Mouse (Mus musculus) heart, embryonic 14.5 days (tissue): ENCODE results near the gene Ppm1n. TPM values are rescaled to one million over a fixed set of nuclear protein-coding genes. Genes with fewer than 3 reads are reported as not detected.
A peak's percentile ranks its signal among the peaks of the same experiment; 100 is the strongest.

ENCODE experiments used
- ATAC-seq: fragments of 200-750 bp; cut with Nextera tagmentation; 2 replicates; pipeline ENCODE4 v1.8.0; 2017; ENCODE audit warnings: low read depth, moderate TSS enrichment; ENCODE audit not compliant: insufficient number of reproducible peaks, insufficient read depth, low FRiP score
- H3K27ac ChIP-seq, 2 experiments: fragments of 200-500 bp in 1 of 2; fragments of 300-500 bp in 1 of 2; sonication (generic) in 1 of 2; replicated peaks in 1 of 2; 2 replicates each; pipeline ENCODE4 v1.5.1; 2012 to 2014; ENCODE audit warnings: low read depth in 2 of 2, low read length in 2 of 2, control low read depth in 1 of 2, mild to moderate bottlenecking in 1 of 2, mixed read lengths in 1 of 2; ENCODE audit not compliant: control insufficient read depth in 1 of 2, insufficient read depth in 1 of 2
- H3K27me3 ChIP-seq: fragments of 300-500 bp; sonication (generic); 2 replicates; pipeline ENCODE4 v1.6.1; 2014; ENCODE audit warnings: mild to moderate bottlenecking, low read length, control low read depth; ENCODE audit not compliant: control insufficient read depth, insufficient read depth
- H3K36me3 ChIP-seq: fragments of 300-500 bp; sonication (generic); 2 replicates; pipeline ENCODE4 v1.6.1; 2014; ENCODE audit warnings: mild to moderate bottlenecking, control low read depth, low read length, mixed read lengths; ENCODE audit not compliant: control insufficient read depth, insufficient read depth
- H3K4me1 ChIP-seq, 2 experiments: fragments of 200-500 bp in 1 of 2; fragments of 300-500 bp in 1 of 2; sonication (generic) in 1 of 2; 2 replicates each; pipeline ENCODE4 v1.6.1; 2012 to 2014; ENCODE audit warnings: low read length in 2 of 2, control low read depth in 1 of 2, mixed read lengths in 1 of 2; ENCODE audit not compliant: control insufficient read depth in 2 of 2, insufficient read depth in 2 of 2
- H3K4me2 ChIP-seq: fragments of 300-500 bp; sonication (generic); 2 replicates; pipeline ENCODE4 v1.6.1; 2014; ENCODE audit warnings: mild to moderate bottlenecking, low read length
- H3K4me3 ChIP-seq, 2 experiments: fragments of 200-500 bp in 1 of 2; fragments of 300-500 bp in 1 of 2; sonication (generic) in 1 of 2; 2 replicates each; pipeline ENCODE4 v1.5.1; 2012 to 2014; ENCODE audit warnings: low read length in 2 of 2, mild to moderate bottlenecking in 2 of 2, control low read depth in 1 of 2, low read depth in 1 of 2, moderate library complexity in 1 of 2; ENCODE audit not compliant: control insufficient read depth in 1 of 2, insufficient read depth in 1 of 2
- H3K9ac ChIP-seq: fragments of 300-500 bp; sonication (generic); 2 replicates; pipeline ENCODE4 v1.6.1; 2014; ENCODE audit warnings: mild to moderate bottlenecking, low read length
- H3K9me3 ChIP-seq: fragments of 300-500 bp; sonication (generic); 2 replicates; pipeline ENCODE4 v1.6.1; 2016; ENCODE audit warnings: low read length, control low read depth; ENCODE audit not compliant: control insufficient read depth
- WGBS: fragments of 180-500 bp; shearing (Covaris S2); extraction: QIAGEN DNeasy Blood & Tissue Kit; methylation state at CpG from one replicate; pipeline ENCODE4 v1.1.7; 2014; 5-methylcytosine and 5-hydroxymethylcytosine counted together
- polyA plus RNA-seq: library from polyadenylated mRNA; unstranded; fragments of >200 nt; fragmentation: Nextera tagmentation; extraction: Ambion mirVana; gene quantifications from 2 replicates; pipeline ENCODE4 v1.2.1, GENCODE M21; 2014

Ppm1n gene
- polyA plus RNA-seq, 1 experiment from 2014 or later, result 0.20 TPM

DNA sequence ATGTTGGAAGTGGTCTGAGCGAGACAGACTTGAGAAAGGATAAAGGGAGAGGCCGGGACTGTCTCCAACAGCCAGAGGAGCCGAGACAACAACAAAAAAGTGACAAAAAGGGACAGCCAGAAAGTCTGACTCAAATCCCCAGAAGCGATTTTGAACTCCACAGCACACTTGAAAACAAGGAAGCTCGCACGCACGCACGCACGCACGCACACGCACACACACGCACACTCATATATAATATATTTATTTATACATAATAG lies 23.1 kb upstream of the Ppm1n start:
- Histone ChIP-seq H3K9me3 (no peaks in the 10 kb centered on the region), H3K4me1 (peaks cover 9 to 30% of the 10 kb centered on the region in 2 experiments), H3K27me3 (peaks cover 56% of the 10 kb centered on the region), H3K36me3 (no peaks in the 10 kb centered on the region), H3K9ac (no peak overlapping the region), H3K4me2 (no peak overlapping the region), H3K27ac (no peak overlapping the region), H3K4me3 (no peak overlapping the region)
- no peak for ATAC-seq
- WGBS, result 80% methylated on average over 12 of the region's 12 CpGs

- WGBS, result 50% methylated on average over 13 of the region's 13 CpGs
- Histone ChIP-seq H3K36me3 (no peaks in the 10 kb centered on the region), H3K4me3 (no peak overlapping the region), H3K4me1 (peaks cover 6 to 26% of the 10 kb centered on the region in 2 experiments), H3K4me2 (peak overlapping the region; percentile 61; the same call in 1 of the 2 replicates), H3K9ac (0 out of 2 replicates have a peak overlapping the region, but pooled peaks have one; percentile 72), H3K9me3 (no peaks in the 10 kb centered on the region), H3K27ac (no peak overlapping the region), H3K27me3 (peaks cover 56% of the 10 kb centered on the region)
- no peak for ATAC-seq
Measured at GRCm38 (mm10) chr7:19302264-19303045, 22.6 kb upstream of the Ppm1n start.

DNA sequence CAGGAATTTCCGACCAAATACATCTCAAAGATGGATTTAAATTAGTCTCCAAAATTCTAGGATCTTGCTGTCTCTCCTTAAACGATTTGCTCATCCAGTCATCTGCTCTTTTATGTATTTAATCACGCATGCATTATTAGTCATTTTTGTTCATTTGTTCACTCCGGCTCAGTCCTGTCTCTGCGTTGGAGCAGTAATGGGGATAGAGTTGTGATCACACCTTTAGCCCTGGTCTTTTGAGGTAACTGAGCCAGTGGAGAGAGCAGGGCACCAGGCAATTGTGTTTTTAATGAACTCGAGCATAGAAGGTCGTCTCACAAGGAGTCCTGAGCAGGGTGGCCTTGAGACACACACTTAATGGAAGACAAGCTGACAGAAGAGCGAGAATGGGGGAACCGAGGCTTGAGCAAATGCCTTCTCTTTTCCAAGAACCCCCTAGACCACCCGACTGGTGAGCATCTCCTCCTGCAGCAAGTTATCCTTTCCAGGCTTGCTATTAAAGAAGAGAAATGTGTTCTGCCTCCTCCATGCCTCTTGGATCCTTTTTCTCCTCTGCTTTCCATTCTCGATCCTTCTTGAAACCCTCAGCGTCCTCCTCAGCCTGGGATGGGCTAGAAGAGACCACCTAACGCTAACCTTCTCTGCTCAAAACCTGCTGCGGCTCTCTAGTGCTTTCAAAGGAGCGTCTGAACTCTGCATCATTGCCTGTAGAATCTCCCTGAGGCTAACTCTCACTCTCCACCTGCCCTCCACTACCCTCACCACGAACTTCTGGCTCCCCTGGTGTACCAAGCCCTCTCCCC lies 21.8 kb upstream of the Ppm1n start:
- WGBS, result 10% methylated on average over 16 of the region's 16 CpGs
- H3K4me1 ChIP-seq, result peaks cover 6 to 26% of the 10 kb centered on the region in 2 experiments
- H3K4me3 ChIP-seq, result peak overlapping the region; percentile 19 to 42; a peak in 3 of 4 replicates
- no peaks in the 10 kb centered on the region for H3K9me3 ChIP-seq
- ATAC-seq, result no peak
- H3K9ac ChIP-seq, result peak overlapping the region; percentile 72
- H3K27me3 ChIP-seq, result peaks cover 52% of the 10 kb centered on the region
- H3K27ac ChIP-seq, result no peak overlapping the region
- peak overlapping the region; percentile 61 for H3K4me2 ChIP-seq
- no peaks in the 10 kb centered on the region for H3K36me3 ChIP-seq

DNA sequence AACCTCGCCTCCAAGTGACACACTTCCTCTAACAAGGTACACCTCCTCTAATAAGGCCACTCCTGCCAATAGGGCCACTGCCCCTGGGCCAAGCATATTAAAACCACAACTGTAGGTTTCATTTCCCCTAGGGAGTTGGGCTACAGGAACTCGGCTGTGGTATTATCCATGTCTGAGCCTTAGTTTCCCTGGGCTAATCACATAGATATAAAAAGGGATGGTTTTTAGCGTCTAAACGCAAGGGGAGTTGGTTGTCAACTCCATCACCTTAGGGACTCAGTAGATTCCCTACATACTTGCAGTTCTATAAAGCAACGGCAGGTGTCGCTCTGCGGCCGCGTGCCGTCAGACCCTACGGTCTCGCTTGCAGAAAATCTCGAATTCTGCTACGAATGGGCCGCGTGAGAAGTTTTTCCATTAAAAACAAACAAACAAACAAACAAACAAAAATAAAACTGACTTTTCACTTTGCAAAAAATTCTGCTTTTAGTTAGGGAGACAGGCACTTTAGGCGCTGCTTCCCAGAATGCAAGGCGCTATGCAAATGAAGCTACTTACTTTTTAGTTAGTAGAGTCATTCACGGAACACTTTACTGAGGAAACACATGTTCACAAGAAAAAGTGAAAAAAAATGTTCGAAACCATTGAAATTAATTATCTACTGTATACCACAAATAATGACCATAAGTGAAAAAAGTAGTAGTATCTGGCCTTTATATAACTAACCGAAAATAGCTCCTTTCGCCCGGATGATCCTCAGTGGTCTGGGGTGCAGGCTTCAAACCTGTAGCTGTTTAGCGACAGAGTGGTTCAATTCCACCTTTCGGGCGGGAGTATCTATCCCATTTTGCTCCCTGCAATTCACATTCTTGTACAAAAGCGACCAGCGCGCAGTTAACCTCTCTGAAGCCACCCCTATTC lies 20.9 kb upstream of the Ppm1n start:
- Histone ChIP-seq H3K9ac (peak overlapping the region; percentile 72), H3K9me3 (no peaks in the 10 kb centered on the region), H3K27ac (no peak overlapping the region; a peak in 1 of 4 replicates), H3K27me3 (peaks cover 43% of the 10 kb centered on the region), H3K4me2 (peak overlapping the region; percentile 61), H3K36me3 (no peaks in the 10 kb centered on the region), H3K4me3 (peak overlapping the region; percentile 42 to 57), H3K4me1 (peaks cover 6 to 26% of the 10 kb centered on the region in 2 experiments)
- 0 out of 2 replicates have a peak, but pooled peaks have one; percentile 68 for ATAC-seq
- under 1% methylated on average over 29 of the region's 29 CpGs for WGBS

DNA sequence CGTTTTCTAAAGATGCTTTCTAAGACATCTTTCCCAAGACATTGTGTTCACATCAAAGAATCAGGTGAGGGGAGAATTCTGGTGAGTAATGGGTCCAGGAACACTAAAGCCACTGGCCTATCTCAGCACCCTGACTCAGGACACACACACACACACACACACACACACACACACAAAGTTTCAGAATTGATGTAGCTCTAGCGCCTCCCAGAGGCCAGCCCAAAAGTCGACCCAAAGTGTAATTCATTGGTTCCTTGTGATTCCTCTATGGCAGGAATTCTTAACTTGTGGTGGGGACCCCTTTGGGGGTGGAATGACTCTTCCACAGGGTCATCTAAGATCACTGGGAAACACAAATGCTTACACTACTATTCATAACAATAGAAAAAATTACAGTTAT lies 19.3 kb upstream of the Ppm1n start:
- H3K36me3 ChIP-seq, result no peaks in the 10 kb centered on the region
- H3K27ac ChIP-seq, result no peak overlapping the region
- peaks cover 27% of the 10 kb centered on the region for H3K27me3 ChIP-seq
- no peak overlapping the region for H3K4me3 ChIP-seq
- no peak overlapping the region for H3K4me2 ChIP-seq
- 25% methylated on average over 3 of the region's 3 CpGs for WGBS
- H3K4me1 ChIP-seq, result peaks cover 4 to 15% of the 10 kb centered on the region in 2 experiments
- no peak for ATAC-seq
- H3K9me3 ChIP-seq, result no peaks in the 10 kb centered on the region
- H3K9ac ChIP-seq, result no peak overlapping the region

DNA sequence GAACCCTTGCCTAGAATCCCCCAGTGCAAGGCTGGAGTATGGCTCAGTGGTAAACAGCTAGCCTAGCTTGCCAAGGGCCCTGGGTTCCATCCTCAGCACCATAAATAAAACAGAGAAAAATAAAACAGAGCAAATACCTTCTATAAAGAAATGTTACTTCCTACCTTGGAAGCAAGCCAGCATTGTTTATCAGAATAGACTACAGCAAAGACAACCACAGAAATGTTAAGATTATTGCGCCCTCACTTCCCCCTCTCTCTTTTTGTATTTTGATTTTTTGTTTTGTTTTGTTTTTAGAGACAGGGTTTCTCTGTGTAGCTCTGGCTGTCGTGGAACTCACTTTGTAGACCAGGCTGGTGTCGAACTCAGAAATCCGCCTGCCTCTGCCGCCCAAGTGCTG lies 17.9 kb upstream of the Ppm1n start:
- ATAC-seq, result no peak
- no peaks in the 10 kb centered on the region for H3K36me3 ChIP-seq
- H3K4me2 ChIP-seq, result no peak overlapping the region
- H3K27ac ChIP-seq, result no peak overlapping the region
- 87% methylated on average over 5 of the region's 5 CpGs for WGBS
- H3K4me3 ChIP-seq, result no peak overlapping the region
- H3K9ac ChIP-seq, result no peak overlapping the region
- H3K27me3 ChIP-seq, result peaks cover 14% of the 10 kb centered on the region
- H3K9me3 ChIP-seq, result no peaks in the 10 kb centered on the region
- H3K4me1 ChIP-seq, result peaks cover 4 to 8% of the 10 kb centered on the region in 2 experiments

DNA sequence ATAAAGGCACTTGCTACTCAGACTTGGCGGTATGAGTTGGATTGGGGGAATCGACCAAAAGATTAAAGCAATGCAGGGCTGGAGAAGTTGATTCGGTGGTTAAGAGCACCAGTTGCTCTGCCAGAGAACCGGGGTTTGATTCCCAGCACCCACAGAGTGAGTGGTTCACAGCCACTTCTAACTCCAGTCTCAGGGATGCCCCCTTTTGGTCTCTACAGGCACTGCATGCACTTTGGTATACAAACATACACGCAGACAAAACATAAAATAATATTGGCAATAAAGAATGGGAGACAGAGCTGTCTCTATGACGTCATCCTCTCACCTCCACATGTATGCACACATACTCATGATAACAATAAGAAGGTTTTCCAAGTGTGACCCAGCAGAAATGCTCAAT lies 17.2 kb upstream of the Ppm1n start:
- no peaks in the 10 kb centered on the region for H3K36me3 ChIP-seq
- peaks cover 4 to 8% of the 10 kb centered on the region in 2 experiments for H3K4me1 ChIP-seq
- H3K9ac ChIP-seq, result no peak overlapping the region
- H3K9me3 ChIP-seq, result no peaks in the 10 kb centered on the region
- H3K27me3 ChIP-seq, result peaks cover 6% of the 10 kb centered on the region; the same call in 1 of the 2 replicates
- no peak overlapping the region for H3K4me2 ChIP-seq
- no peak overlapping the region for H3K4me3 ChIP-seq
- no peak overlapping the region for H3K27ac ChIP-seq
- 86% methylated on average over 6 of the region's 6 CpGs for WGBS
- no peak for ATAC-seq
